Mouse (Mus musculus) E14TG2a.4 (cell line): ENCODE data around the gene Zc3hc1.

ENCODE experiments used
- CTCF ChIP-seq: conservative IDR thresholded peaks from 2 replicates; pipeline ENCODE4 v1.5.1; 2014; ENCODE audit warnings: low read length
- NANOG ChIP-seq: IDR thresholded peaks from 2 replicates; pipeline ENCODE4 v1.6.1; 2014; ENCODE audit warnings: borderline replicate concordance, low read length, mixed read lengths
- POU5F1 ChIP-seq: IDR thresholded peaks from 2 replicates; pipeline ENCODE4 v1.6.1; 2014; ENCODE audit warnings: low read length, borderline replicate concordance

GRCm38 (mm10) chr6:30402091-30402491 lies 11.3 kb upstream of the Zc3hc1 start:
- TF ChIP-seq CTCF = no peak
- no peak for TF ChIP-seq POU5F1
- no peak for TF ChIP-seq NANOG
